Mouse (Mus musculus): ENCODE results near the gene Rufy2. TPM values are rescaled to one million over a fixed set of nuclear protein-coding genes. Genes with fewer than 3 reads are reported as not detected.

Gene Rufy2
- total and polyA plus RNA-seq, 3 experiments = 1.8 to 2.6 TPM; not detected in 1

DNA sequence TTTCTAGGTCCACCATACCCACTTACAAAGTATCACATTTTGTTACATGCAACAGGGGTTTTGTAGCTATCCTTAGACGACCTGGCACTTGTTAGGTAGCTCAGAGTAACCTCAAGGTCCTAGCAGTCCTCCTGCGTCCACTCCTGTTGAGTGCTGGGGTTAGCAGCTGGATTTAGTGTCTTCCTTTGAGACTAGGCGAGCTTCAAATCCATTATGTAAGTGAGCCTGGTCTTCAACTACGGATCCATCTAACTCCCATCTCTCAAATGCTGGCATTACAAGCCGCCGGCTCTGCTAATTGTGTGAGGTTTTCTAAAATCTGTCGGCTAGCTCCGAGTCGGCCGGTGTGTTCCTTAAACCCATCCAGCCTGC, 370 bp upstream of the Rufy2 start:
- TF ChIP-seq ZC3H11A (IDR thresholded peaks at IDR 0.05; ENCODE audit: low read depth, low read length) (no peak), SIN3A (IDR thresholded peaks at IDR 0.05; ENCODE audit: low read length) (peak; percentile 5; the same call in 1 of the 2 replicates)
- Histone ChIP-seq H3K27me3 (ENCODE audit: control insufficient read depth in 1 of 2, insufficient read depth in 2 of 2, low read length in 2 of 2) (no peaks in the 10 kb centered on the region), H3K4me1 (ENCODE audit: control insufficient read depth in 1 of 2, insufficient read depth in 2 of 2, low read length in 2 of 2) (peaks cover 0 to 6% of the 10 kb centered on the region in 2 experiments; a peak in 1 of 4 replicates), H3K9ac (ENCODE audit: control insufficient read depth, low read depth, low read length, poor library complexity, severe bottlenecking) (no peak overlapping the region), H3K79me2 (ENCODE audit: control insufficient read depth, insufficient read depth, low read length, poor library complexity) (0 out of 2 replicates have a peak, but pooled peaks cover 2% of the 10 kb centered on the region), H3K4me3 (ENCODE audit: control insufficient read depth in 1 of 2, insufficient read depth in 1 of 2, low read depth in 2 of 2, low read length in 2 of 2) (peak overlapping the region; percentile 24 to 35; a peak in 3 of 4 replicates), H3K9me3 (replicated peaks; ENCODE audit: insufficient read depth, low read length) (no peaks in the 10 kb centered on the region), H3K27ac (ENCODE audit: control insufficient read depth, low read depth, low read length) (no peak overlapping the region), H3K36me3 (ENCODE audit: control insufficient read depth in 1 of 2, insufficient read depth in 2 of 2, low read length in 2 of 2) (peaks cover 1 to 3% of the 10 kb centered on the region in 2 experiments; a peak in 3 of 4 replicates)
- DNase-seq (ENCODE audit: low read depth, low spot score) = no peak

DNA sequence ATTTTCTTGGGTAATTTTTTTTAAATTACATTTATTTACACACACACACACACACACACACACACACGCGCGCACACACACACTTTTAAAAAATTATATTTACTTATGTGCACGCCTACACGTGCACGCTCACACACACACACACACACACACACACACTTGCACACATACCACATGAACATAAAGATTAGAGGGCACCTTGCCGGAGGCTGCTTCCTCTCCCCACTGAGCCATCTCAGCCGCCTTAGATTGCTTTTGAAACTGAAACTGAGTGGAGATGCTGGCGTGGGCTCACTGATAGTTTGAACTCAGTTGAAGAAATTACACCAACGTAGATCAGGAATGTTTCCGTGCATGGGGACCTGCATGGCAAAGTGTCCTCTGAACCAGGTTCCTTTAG, 4.0 kb downstream of the Rufy2 start:
- no peak for DNase-seq (ENCODE audit: low read depth, low spot score)
- no peak for TF ChIP-seq CHD2 (IDR thresholded peaks at IDR 0.05; ENCODE audit: low read length)
- no peak for TF ChIP-seq MYB (IDR thresholded peaks at IDR 0.05; ENCODE audit: low read depth, low read length)
- TF ChIP-seq CHD1 (IDR thresholded peaks at IDR 0.05; ENCODE audit: low read depth, low read length) = no peak
- TF ChIP-seq BHLHE40 (IDR thresholded peaks at IDR 0.05; ENCODE audit: borderline replicate concordance, low read depth, low read length) = no peak
- no peak for TF ChIP-seq KAT2A (conservative IDR thresholded peaks at IDR 0.05; ENCODE audit: low read depth, low read length)
- TF ChIP-seq MAFK (IDR thresholded peaks at IDR 0.05; ENCODE audit: borderline replicate concordance, low read depth, low read length) = no peak
- no peak for TF ChIP-seq TCF12 (IDR thresholded peaks at IDR 0.05; ENCODE audit: low read depth, low read length)
- no peaks in the 10 kb centered on the region for H3K9me3 ChIP-seq (replicated peaks; ENCODE audit: insufficient read depth, low read length)
- H3K27ac ChIP-seq (ENCODE audit: control insufficient read depth, low read depth, low read length) = no peak overlapping the region
- H3K4me1 ChIP-seq (ENCODE audit: control insufficient read depth in 1 of 2, insufficient read depth in 2 of 2, low read length in 2 of 2) = peaks cover 0 to 6% of the 10 kb centered on the region in 2 experiments; a peak in 1 of 4 replicates
- H3K36me3 ChIP-seq (ENCODE audit: control insufficient read depth in 1 of 2, insufficient read depth in 2 of 2, low read length in 2 of 2) = peaks cover 0 to 3% of the 10 kb centered on the region in 2 experiments; a peak in 2 of 4 replicates
- no peaks in the 10 kb centered on the region for H3K27me3 ChIP-seq (ENCODE audit: control insufficient read depth in 1 of 2, insufficient read depth in 2 of 2, low read length in 2 of 2)
- no peak overlapping the region for H3K9ac ChIP-seq (ENCODE audit: control insufficient read depth, low read depth, low read length, poor library complexity, severe bottlenecking)
- no peak overlapping the region for H3K4me3 ChIP-seq (ENCODE audit: control insufficient read depth in 1 of 2, insufficient read depth in 1 of 2, low read depth in 2 of 2, low read length in 2 of 2)
- 0 out of 2 replicates have a peak, but pooled peaks cover 2% of the 10 kb centered on the region for H3K79me2 ChIP-seq (ENCODE audit: control insufficient read depth, insufficient read depth, low read length, poor library complexity)

DNA sequence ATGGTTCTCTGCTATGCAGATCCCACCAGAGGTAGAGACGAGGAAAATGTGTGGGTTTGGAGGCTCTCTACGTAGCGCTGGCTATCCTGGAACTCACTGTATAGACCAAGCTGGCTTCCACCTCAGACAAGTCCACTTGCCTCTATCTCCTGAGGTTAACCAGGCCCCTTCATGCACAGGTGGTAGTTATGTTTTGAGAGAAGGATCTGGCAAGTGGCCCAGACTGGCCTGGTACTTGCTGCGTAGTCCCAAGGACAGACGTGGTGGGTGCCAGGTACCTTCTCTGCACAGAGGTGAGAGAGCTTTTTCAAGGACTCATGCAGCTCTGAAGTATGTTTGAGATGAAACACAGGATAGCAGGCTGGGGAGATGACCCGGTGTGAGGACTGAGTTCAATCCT, 4.5 kb downstream of the Rufy2 start:
- TF ChIP-seq RCOR1 (IDR thresholded peaks at IDR 0.05; ENCODE audit: low read depth, low read length) = no peak
- no peak for TF ChIP-seq USF1 (IDR thresholded peaks at IDR 0.05; ENCODE audit: low read depth, low read length)
- no peak for TF ChIP-seq ETS1 (IDR thresholded peaks at IDR 0.05; ENCODE audit: low read depth, low read length)
- no peak for TF ChIP-seq MEF2A (IDR thresholded peaks at IDR 0.05; ENCODE audit: extremely low read depth, insufficient replicate concordance, low read depth, low read length, poor library complexity, severe bottlenecking)
- no peak for TF ChIP-seq ZC3H11A (IDR thresholded peaks at IDR 0.05; ENCODE audit: low read depth, low read length)
- TF ChIP-seq ZNF384 (IDR thresholded peaks at IDR 0.05; ENCODE audit: low read depth, low read length) = no peak
- Histone ChIP-seq H3K9me3 (replicated peaks; ENCODE audit: insufficient read depth, low read length) (no peaks in the 10 kb centered on the region), H3K4me1 (ENCODE audit: control insufficient read depth in 1 of 2, insufficient read depth in 2 of 2, low read length in 2 of 2) (peaks cover 0 to 6% of the 10 kb centered on the region in 2 experiments; a peak in 1 of 4 replicates), H3K9ac (ENCODE audit: control insufficient read depth, low read depth, low read length, poor library complexity, severe bottlenecking) (no peak overlapping the region), H3K36me3 (ENCODE audit: control insufficient read depth in 1 of 2, insufficient read depth in 2 of 2, low read length in 2 of 2) (peaks cover 0 to 3% of the 10 kb centered on the region in 2 experiments; a peak in 2 of 4 replicates), H3K79me2 (ENCODE audit: control insufficient read depth, insufficient read depth, low read length, poor library complexity) (0 out of 2 replicates have a peak, but pooled peaks cover 2% of the 10 kb centered on the region), H3K27ac (ENCODE audit: control insufficient read depth, low read depth, low read length) (no peak overlapping the region), H3K4me3 (ENCODE audit: control insufficient read depth in 1 of 2, insufficient read depth in 1 of 2, low read depth in 2 of 2, low read length in 2 of 2) (no peak overlapping the region), H3K27me3 (ENCODE audit: control insufficient read depth in 1 of 2, insufficient read depth in 2 of 2, low read length in 2 of 2) (no peaks in the 10 kb centered on the region)
- DNase-seq (ENCODE audit: low read depth, low spot score) = no peak
